Mouse (Mus musculus): ENCODE results near the gene Gm21943. TPM values are rescaled to one million over a fixed set of nuclear protein-coding genes. Genes with fewer than 3 reads are reported as not detected.

Gene Gm21943
- not detected for polyA plus RNA-seq (2014; fragmentation: Illumina TruSeq; extraction: RNeasy Lipid Tissue Mini Kit (QIAGEN cat#74804))

DNA sequence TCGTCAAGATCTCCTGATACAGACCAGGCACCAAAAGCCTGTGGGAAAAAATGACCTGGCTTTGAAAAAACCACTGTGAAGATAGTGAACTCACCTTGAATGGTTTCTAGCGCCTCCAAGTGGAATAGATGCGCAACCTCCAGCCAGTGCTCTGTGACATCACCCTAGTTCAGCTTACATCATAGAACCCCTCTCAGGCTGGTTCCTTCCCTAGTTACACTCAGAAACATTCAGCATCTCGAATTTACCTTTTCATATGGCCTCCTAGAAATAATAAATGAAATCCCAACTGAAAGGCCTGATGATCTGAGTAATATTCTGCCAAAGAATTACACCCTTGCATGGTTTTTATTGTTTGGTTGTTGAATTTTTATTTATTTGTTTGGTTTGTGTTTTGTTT, at the start of gene Gm21943:
Gene Gm21943, minus strand, starts transcription at position 101 of the 400 bp plus-strand sequence.

Other genes with a start within 250 kb of the Gm21943 start
- not detected for gene Gm28961, start 172.0 kb upstream of the Gm21943 start, polyA plus RNA-seq (2014; fragmentation: Illumina TruSeq; extraction: RNeasy Lipid Tissue Mini Kit (QIAGEN cat#74804))